Mouse (Mus musculus) mouse trophoblast stem cell (cell line): ENCODE measurements around the gene Prn.

Source experiments
- in situ Hi-C, 2 experiments: fragments of 300-500 bp; cut with MseI, MboI; formaldehyde crosslinking; loops; 2 replicates in 1 of 2; 3 replicates in 1 of 2; pipeline ENCODE4 v1.15.1; 2025

Gene Prn

DNA sequence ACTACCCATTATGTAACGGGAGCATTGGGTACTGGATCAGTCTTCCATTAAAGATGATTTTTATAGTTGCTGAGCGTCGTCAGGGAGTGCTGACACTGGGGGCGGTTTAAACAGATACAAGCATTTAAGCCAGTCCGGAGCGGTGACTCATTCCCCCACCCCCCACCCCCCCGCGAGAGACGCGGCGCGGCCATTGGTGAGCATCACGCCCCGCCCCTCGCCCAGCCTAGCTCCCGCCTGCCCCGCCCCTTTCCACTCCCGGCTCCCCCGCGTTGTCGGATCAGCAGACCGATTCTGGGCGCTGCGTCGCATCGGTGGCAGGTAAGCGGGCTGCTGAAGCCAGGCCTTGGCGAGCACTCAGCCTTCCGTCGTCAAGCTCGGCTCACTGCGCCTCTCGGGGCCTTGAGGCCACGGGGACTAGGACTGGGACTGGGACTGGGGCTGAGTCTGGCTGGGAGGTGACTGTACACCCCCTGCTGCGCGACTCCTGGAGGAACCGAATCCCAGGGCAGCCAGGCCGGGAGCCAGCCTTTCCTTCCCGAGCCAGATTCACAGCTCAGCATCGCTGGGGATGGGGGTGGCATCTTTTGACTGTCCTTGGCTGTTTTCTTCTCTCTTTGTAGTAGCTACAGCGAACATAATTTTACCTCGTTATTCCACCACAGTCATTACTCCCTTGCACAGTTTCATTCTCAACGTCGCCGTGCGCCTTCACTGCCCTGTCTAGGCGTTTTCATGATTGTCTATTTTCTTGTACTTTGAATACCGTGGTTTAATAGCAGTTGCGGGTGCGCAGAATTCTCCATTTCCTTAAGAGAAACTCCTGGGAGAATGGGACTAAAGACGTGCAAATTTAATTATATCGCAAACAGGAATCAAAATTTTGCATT is at the start of gene Prn, which contains the start of gene Prnp:
TSS of gene Prn (plus strand) at position 275 of the 890 bp plus-strand sequence.
TSS of gene Prnp (plus strand) at position 246 of the 890 bp plus-strand sequence.
- in situ Hi-C loops: no loop called here

DNA sequence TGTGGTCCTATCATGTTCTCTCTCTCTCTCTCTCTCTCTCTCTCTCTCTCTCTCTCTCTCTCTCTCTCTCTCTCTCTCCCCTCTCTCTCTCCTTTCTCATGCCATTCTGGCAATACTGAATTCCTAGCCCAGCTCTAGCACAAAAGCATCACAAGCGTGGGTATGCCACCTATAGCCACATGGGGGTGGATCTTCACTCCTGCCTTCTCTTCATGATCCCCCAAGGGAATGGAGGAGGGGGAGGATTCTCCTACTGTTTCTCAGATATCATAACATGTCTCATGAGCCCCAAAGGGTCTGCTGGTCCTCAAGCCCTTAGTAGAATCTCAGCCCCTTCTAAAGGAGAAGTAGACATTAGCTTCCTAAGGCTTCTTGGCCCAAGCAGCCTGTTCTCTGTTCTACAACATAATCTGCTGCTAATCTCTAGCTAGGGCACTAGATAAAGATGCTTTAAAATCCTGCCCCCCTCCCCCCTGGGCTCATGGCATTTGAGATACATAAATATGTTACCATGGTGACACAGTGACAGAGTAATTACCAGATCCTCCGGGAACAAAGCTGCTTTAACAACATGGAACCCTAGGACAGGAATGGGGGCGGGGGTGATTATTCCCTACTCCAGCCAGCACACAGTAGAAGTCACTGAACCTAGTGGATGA is 47.0 kb upstream of the Prn start:
- in situ Hi-C loops: no loop called here

- in situ Hi-C loops: no loop called here
Measured at GRCm38 (mm10) chr2:131863472-131863871, 46.3 kb upstream of the Prn start.

DNA sequence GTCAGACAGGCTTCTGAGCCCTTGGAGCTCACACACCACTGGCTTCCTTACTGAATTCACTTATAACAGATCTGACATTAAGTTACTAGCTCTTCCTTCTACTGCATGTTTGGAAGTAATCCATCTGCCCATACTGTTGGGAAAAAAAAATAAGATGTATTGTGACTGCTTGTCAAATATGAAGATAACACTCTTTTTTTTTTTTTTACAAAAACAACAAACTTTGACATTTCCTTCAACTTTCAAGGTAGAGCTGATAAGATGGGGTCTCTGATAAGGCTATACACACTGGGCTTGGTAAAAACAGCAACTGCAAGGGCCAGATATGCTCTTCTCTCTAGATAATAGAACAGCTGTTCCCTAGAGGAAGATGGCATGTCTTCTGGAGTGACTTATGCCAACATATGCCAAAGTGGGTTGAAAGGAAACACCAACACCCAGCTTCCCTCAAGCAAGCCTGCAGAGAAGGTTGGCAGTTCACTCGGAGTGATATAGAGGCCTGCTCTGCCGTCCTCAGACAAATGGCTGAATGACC is 45.4 kb upstream of the Prn start:
- in situ Hi-C loops: no loop called here

DNA sequence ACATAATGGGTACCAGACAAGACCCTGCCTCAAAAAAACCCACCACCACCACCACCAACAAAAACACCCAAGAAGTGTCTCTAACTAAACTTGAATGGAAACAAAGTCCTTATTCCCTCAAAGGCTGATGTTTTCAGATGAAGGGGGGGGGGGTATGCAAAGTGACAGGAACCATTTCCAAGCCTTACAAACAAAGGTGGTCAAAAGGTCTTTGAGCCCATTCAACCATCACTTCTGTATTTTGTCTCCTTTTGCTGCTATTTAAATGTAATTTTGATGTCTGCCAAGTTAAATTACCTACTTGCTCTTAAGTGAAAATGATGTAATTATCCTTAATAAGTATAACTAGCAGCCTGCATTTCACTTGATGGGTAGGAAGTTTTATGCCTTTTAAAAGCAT is 43.1 kb upstream of the Prn start:
- in situ Hi-C loops: no loop called here

- in situ Hi-C loops: no loop called here
Measured at GRCm38 (mm10) chr2:131868983-131869382, 40.8 kb upstream of the Prn start.

- in situ Hi-C loops: no loop called here
Measured at GRCm38 (mm10) chr2:131873376-131873775, 36.4 kb upstream of the Prn start.

GRCm38 (mm10) chr2:131876551-131877265 is 33.0 kb upstream of the Prn start:
- in situ Hi-C loops: no loop called here

GRCm38 (mm10) chr2:131881766-131882165 is 28.0 kb upstream of the Prn start:
- in situ Hi-C loops: no loop called here

- in situ Hi-C loops: no loop called here
Measured at GRCm38 (mm10) chr2:131883136-131883535, 26.6 kb upstream of the Prn start.

GRCm38 (mm10) chr2:131886503-131887160 is 23.1 kb upstream of the Prn start:
- in situ Hi-C loops: no loop called here

GRCm38 (mm10) chr2:131888233-131888632 is 21.5 kb upstream of the Prn start:
- in situ Hi-C loops: no loop called here

- in situ Hi-C loops: loop anchor here (10.0 kb wide), 2 partner anchors 58 to 62 kb away; partner anchors contain the start of gene Prnd (in 1 of the 2)
Measured at GRCm38 (mm10) chr2:131892534-131892933, 17.2 kb upstream of the Prn start.

DNA sequence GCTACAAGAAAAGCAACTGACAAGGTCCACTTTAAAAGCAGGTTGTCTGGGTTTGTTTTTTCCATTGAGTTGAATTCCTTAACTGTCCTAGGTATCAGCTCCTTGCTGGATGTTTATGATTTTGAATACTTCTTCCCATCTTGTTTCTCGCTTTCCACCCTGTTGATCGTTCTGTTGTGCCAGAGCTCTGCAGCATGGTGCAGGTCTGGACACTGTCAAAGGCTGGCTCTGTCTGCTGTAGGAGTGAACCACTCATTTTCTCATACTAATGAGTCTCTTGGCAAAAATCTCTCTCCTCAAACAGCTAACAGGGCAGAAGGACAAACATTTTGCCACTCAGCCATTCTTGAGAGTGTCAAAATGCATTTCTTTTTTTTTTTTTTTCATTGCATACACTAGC is 14.7 kb upstream of the Prn start:
- in situ Hi-C loops: loop anchor here (10.0 kb wide), 2 partner anchors 60 kb away; partner anchors contain the start of gene Prnd (in 1 of the 2)

- in situ Hi-C loops: loop anchor here (10.0 kb wide), 2 partner anchors 59 to 61 kb away; partner anchors contain the start of gene Prnd (in 1 of the 2)
Measured at GRCm38 (mm10) chr2:131896011-131896410, 13.7 kb upstream of the Prn start.

GRCm38 (mm10) chr2:131897336-131898109 is 12.2 kb upstream of the Prn start:
- in situ Hi-C loops: loop anchor here (10.0 kb wide), 2 partner anchors 57 to 63 kb away; partner anchors contain the start of gene Prnd (in 1 of the 2)

GRCm38 (mm10) chr2:131902423-131902822 is 7.3 kb upstream of the Prn start:
- in situ Hi-C loops: loop anchor here in 1 of 2 experiments (5.0 kb wide), 1 partner anchor 50 kb away; the partner anchor contains the start of gene Prnd

DNA sequence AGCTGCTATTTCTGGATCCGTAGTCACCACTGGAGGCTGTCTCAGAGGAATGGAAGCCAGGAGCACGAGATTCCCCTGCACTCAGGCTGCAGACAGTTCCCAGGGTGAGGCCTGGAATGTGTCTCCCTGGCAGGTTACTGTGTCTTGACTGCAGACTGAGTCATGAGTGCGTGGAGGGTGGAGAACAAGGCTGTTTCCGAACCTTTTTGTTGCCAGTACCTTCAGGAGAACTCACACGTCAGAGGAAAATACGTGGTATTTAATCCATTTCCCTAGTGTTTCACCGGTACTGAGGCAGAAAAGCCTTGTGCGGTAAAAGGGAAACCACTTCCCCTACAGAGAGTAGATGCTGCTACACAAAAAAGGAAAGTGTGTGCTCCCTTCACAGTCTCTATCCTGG is 6.9 kb upstream of the Prn start:
- in situ Hi-C loops: loop anchor here in 1 of 2 experiments (5.0 kb wide), 1 partner anchor 49 kb away; the partner anchor contains the start of gene Prnd

GRCm38 (mm10) chr2:131905025-131905424 is 4.7 kb upstream of the Prn start:
- in situ Hi-C loops: no loop called here

GRCm38 (mm10) chr2:131905776-131906175 is 4.0 kb upstream of the Prn start:
- in situ Hi-C loops: no loop called here
